Mouse (Mus musculus) lung, adult 2 months (tissue): ENCODE data around the gene Pakap.

ENCODE experiments used
- CTCF ChIP-seq: fragments of 200-500 bp; IDR thresholded peaks from 2 replicates; pipeline ENCODE4 v1.5.1; 2011; ENCODE audit warnings: mild to moderate bottlenecking, low read length, control low read depth; ENCODE audit not compliant: insufficient read depth
- POLR2A ChIP-seq: fragments of 200-500 bp; IDR thresholded peaks from 2 replicates; pipeline ENCODE4 v1.6.1; 2011; ENCODE audit warnings: low read depth, mild to moderate bottlenecking, control low read depth, low read length, borderline replicate concordance; ENCODE audit errors: extremely low read depth

GRCm38 (mm10) chr4:57764392-57764791 is 196.4 kb downstream of the Pakap start:
- TF ChIP-seq CTCF (no peak), POLR2A (no peak)
